Mouse (Mus musculus): ENCODE data around the gene Atp5b.

GRCm38 (mm10) chr10:128041636-128042035 is 41.4 kb upstream of the Atp5b start:
- no peak for TF ChIP-seq CTCF (conservative IDR thresholded peaks at IDR 0.05; ENCODE audit: low read length)
- TF ChIP-seq POU5F1 (IDR thresholded peaks at IDR 0.05; ENCODE audit: borderline replicate concordance, low read length) = no peak

Data from E14TG2a.4 (cell line).